Mouse (Mus musculus): ENCODE measurements around the gene Gm14419. TPM values are rescaled to one million over a fixed set of nuclear protein-coding genes. Genes with fewer than 3 reads are reported as not detected.

Gm14419 gene
- total RNA-seq (2023; ENCODE audit: inconsistent age): 1.4 to 4.3 TPM (median 3.6 TPM) in 4 replicates

DNA sequence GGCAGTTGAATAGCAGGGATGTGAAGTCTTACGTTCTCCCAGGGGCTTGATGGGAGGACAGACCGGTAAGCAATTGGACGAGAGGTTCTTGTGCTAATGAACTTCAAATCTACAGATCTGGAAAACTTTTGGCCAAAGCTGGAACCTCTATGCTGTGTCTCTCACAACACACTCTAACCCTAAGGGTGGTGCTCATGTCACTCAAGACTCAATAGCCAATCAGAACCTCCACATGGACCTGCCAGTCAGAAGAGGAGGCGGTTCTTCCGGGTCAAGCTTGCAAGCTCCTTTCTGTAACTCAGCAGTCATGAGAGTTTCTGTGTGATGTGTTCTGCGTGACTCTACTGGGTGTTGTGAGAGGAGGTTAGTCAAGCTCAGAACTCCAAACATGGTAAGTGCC is at the start of gene Gm14419:
Gene Gm14419 (plus strand): TSS at position 301 of the 400 bp plus-strand sequence.

Other genes starting within 250 kb of the Gm14419 start
- gene Gm14295, start 202.3 kb upstream of the Gm14419 start, total RNA-seq (2023; ENCODE audit: inconsistent age): 0.60 to 2.0 TPM (median 1.2 TPM) in 4 replicates
- gene Gm14408, start 169.8 kb upstream of the Gm14419 start, total RNA-seq (2023; ENCODE audit: inconsistent age): not detected in 4 replicates
- 0.45 to 1.1 TPM (median 0.65 TPM) in 4 replicates for gene Gm14296, start 73.1 kb upstream of the Gm14419 start, total RNA-seq (2023; ENCODE audit: inconsistent age)
- not detected in 4 replicates for gene Gm14401, start 73.4 kb downstream of the Gm14419 start, total RNA-seq (2023; ENCODE audit: inconsistent age)
- gene Gm14410, start 205.5 kb downstream of the Gm14419 start, total RNA-seq (2023; ENCODE audit: inconsistent age): 3.1 to 7.3 TPM (median 5.4 TPM) in 3 of 4 replicates, not detected in the other